Mouse (Mus musculus): ENCODE results near the gene Arrb1. TPM values are rescaled to one million over a fixed set of nuclear protein-coding genes. Genes with fewer than 3 reads are reported as not detected.

Arrb1 gene
- total RNA-seq, 2 experiments from 2014 or later: 31.0 to 32.5 TPM

- DNase-seq: no peak
These were observed 3.2 kb downstream of the Arrb1 start for GRCm38 (mm10) chr7:99538421-99538820.

DNA sequence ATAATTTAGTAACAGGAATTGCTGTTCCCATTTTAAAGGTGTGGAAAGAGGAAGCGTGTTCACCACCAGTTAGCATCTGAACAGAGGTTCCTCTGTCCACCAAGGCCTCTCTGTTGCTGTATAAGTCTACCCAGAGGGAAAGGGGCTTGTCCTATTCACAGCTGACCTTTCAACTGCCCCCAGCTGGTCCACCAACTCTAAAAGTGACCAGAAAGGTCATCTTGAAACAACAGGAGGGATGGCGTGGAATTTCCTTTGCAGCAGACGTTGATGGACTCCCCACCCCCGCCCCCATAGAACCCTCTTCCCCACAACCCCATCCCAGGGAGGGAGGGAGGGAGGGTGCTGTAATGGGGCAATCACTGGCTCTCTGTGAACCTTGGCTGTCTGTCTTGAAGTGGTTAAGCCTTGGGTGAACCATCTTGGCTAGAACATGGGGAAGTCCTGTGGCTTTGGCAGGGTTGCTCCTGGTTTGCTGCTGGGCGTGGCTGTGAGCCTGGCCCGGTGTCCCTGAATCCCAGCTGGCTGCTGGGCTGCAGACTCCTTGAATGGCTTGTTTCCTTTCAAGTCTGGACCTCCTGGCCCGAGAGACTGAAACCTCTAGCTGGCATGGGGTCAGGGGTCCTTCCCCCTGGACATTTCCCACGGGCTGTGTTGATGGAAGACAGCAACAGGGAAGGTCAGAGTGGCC, 4.1 kb downstream of the Arrb1 start:
- peak; percentile 57 for DNase-seq

DNA sequence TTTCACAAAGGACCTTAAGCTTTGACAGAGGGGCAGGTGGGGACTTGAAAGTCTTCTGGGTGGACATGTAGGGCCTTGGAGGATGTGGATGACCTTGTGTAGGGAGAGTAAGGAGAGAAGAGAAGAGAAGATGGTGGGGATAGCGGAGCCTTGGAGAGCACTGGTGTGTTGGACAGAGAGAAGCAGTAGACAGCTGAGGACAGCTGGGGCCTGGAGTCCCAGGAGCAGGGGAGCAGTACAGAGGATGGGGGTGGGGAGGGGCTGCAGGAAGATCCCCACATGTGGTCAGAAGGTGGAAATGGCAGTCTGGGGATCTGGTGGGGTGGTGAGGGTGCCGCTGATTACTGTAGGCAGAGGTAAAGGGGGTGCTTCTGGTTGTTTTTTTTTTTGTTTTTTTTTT, 4.8 kb downstream of the Arrb1 start:
- DNase-seq: peak; percentile 40

GRCm38 (mm10) chr7:99541204-99541603, 5.9 kb downstream of the Arrb1 start:
- no peak for DNase-seq

- DNase-seq: no peak
These were observed 9.0 kb downstream of the Arrb1 start for GRCm38 (mm10) chr7:99544272-99544671.

- DNase-seq: peak; percentile 72
These were observed 10.8 kb downstream of the Arrb1 start for GRCm38 (mm10) chr7:99545885-99546745.

DNA sequence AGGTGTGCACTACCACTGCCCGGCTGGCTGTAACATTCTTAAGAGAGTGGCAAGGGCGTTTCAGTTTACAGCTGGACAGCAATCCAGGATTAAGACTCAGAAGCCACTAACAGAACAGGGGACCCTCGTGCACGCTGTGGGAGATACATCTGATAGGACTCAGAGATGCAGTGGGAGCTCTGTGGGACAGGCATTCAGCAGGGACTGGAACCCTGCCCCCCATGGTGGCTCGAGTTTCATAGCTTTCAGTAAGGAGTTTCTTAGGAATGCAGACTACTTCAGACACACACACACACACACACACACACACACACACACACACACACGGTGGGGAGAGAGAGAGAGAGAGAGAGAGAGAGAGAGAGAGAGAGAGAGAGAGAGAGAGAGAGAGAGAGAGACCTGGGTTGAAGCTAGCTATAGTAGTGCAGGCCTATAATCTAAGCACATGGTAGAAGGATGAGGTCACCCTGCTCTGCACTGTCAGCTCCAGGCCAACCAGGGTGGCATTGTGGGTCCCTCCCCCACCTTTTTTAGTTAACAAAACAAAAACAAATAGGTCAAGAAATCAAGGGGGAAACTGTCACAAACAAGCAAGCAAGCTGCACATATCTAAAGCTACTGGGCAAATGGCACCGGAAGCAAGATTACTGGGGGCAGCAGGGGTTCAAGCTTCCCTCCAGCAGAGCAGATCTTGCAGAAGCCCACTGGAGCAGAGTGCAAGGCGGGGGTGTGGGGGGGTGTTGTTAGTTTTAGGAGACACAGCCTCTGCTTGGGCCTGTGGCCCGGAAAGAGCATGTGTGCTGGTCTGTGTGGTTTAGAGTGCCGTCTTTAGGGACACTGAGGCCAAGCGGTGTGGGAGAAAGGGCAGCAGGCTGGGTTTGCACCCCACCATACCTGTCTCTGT, 12.6 kb downstream of the Arrb1 start:
- no peak for DNase-seq

GRCm38 (mm10) chr7:99549668-99550067, 14.4 kb downstream of the Arrb1 start:
- DNase-seq: no peak

DNA sequence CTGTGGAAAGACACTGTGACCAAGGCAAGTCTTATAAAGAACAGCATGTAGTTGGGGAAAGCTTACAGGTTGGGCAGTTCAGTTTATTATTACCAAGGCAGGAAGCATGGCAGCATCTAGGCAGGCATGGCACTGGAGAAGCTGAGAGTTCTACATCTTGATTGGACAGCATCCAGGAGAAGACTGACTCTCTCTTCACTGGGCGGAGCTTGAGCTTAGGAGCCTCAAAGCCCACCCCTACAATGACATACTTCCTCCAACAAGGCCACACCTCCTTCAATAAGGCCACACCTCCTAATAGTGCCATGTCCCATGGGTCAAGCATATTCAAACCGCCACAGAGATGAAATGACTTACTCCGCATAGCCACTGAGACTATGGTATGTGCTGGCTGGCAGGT, 16.4 kb downstream of the Arrb1 start:
- DNase-seq: no peak

DNA sequence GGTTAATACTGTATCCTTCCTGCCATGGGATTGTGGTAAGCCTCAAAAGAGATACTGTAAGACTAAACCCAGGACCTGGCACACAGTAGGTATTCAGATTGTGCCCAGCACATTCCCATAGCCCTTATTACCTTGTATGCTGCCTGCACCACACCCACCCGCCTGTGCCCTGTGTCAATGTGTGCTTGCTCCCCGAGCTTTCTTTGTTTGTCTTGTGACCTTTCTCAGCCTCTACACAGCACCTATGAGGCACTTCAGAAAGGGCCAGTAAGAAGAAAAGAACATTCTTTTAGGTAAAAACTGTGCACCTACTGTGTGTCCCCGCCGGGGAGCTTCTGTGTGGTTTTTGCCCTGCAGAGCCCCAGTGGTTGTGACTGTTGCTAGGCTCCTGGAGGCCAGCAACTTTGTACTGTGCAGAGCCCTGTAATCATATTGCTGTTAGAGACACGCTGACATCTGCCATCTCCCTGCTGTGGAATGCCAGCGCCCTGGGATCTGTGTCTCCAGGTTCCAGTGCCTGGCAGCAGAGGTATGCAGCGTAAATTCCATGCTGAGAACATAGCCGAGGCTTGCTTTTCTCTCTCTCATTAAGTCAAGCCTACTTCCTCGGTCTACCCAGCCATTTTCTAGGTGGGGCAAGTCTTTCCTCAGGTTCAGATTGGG, 18.1 kb downstream of the Arrb1 start:
- peak; percentile 48 for DNase-seq

DNA sequence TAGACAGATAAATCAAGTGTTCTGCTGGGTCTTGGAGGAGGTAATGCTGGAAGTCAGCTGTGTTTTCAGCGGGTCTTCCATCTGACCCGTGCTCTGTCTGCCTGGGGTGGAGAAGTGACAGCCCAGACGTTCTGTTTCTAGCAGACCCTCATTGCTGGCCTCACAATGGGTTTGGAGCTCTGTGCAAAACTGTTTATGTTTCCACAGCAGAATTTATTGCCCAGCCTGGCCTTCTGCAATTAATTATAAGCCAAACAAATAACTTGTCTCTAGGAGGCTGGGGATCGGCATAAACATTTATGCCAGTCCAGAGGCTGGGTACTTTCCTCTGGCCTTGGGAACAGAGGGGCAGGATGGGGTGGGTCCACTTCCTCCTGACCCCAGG, 18.6 kb downstream of the Arrb1 start:
- no peak for DNase-seq

- DNase-seq: peak; percentile 79
These were observed 20.6 kb downstream of the Arrb1 start for GRCm38 (mm10) chr7:99555862-99556261.

GRCm38 (mm10) chr7:99559091-99559490, 23.8 kb downstream of the Arrb1 start:
- no peak for DNase-seq

- peak; percentile 44 for DNase-seq
These were observed 27.2 kb downstream of the Arrb1 start for GRCm38 (mm10) chr7:99562478-99562877.

DNA sequence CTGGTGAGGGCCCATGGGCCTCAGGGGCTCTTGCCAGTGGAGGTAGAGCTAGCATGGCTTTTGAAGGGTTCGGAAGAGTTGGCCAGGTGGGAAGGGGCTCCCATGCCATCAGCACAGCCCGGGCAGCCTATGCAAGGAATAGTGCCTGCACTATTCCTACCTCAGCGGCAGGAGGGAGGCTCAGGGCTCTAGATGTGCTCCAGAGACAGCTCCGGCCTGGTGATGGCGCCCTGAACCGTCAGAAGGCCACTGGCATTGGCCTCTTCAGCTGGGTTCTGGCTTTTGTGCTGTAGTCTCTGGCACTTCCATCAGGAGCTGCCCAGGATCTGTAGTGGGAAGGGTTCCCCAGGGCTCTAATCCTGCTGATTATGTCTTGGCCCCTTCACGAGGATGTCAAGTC, 28.0 kb downstream of the Arrb1 start:
- no peak for DNase-seq

- no peak for DNase-seq
These were observed 30.1 kb downstream of the Arrb1 start for GRCm38 (mm10) chr7:99565325-99565881.

DNA sequence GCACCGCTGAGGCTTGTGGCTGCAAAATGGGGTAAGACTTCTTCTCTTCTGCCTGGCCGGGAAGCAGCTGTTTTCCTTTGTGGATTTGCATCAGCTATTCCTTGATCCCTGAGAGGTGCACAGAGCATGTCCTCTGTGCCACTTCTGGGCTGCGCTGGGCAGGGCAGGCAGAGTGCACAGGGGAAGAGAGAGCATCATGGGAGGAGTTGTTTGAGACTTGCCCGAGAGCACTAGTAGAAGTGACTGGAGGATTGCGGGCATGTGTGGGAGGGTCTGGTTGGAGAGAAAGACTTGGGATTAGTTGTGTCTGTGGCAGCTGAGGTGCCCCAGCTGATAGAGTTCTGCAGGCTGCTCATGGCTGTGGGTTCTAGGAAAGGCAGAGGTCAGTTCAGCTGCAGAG, 35.4 kb downstream of the Arrb1 start:
- no peak for DNase-seq

- no peak for DNase-seq
These were observed 37.7 kb downstream of the Arrb1 start for GRCm38 (mm10) chr7:99572931-99573330.

DNA sequence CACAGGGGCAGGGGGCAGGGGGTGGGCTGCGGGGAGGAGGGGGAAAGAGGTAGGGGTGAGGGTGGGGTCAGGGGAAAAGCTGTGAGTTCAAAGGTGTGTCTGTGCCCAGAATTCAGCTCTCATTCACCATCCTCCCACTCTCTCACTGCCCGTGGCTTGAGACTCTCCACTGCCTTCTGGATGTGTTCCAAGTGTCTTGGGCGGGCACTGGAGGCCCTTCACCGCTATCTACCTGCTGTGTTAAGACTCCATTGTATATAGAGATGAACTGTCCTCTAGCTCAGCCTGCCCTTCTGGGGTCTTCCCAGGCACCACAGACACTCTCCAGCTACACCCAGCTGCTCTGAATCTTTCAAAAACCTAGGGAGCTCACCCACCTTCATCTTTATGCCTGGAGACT, 38.1 kb downstream of the Arrb1 start:
- DNase-seq: no peak

DNA sequence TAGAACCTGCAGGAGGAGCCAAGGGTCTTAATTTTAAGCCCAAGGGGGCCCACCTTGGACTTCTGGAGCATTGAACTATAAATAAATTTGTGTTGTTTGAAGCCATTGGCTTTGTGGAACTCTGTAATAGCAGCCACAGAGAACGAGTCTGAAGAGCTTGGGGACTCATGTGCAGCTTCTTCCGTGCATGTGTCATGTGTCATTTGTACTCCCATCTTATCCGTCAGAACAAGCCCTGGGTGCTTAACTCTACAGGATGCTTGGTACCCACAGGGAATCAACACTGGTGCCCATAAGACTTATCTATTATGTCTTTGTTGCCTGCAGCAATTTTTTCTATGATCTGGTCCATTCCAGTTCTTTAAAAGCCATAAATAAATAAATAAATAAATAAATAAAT, 43.0 kb downstream of the Arrb1 start:
- DNase-seq: no peak

- no peak for DNase-seq
These were observed 44.4 kb downstream of the Arrb1 start for GRCm38 (mm10) chr7:99579491-99580190.

Data from heart, postnatal 4 days (tissue).